Mouse (Mus musculus) erythroblast, adult 5-6 weeks (primary cell): ENCODE measurements around the gene L3mbtl2. TPM values are rescaled to one million over a fixed set of nuclear protein-coding genes. Genes with fewer than 3 reads are reported as not detected.

Source experiments
- ATAC-seq: replicated peaks from 2 replicates; pipeline ENCODE4 v1.8.0; 2016; ENCODE audit warnings: moderate number of reproducible peaks, mild to moderate bottlenecking, moderate TSS enrichment, inconsistent platforms; ENCODE audit not compliant: poor library complexity, low FRiP score, severe bottlenecking
- total RNA-seq, 2 experiments: library from RNA; stranded (forward) in 1 of 2; stranded (reverse) in 1 of 2; fragments of 150-400 nt in 1 of 2; fragments of 200-764, 138-1000 nt in 1 of 2; gene quantifications; 2 replicates each; pipeline versions ENCODE4 v1.2.3 to v1.2.4; 2015 to 2017; ENCODE audit warnings: low replicate concordance in 2 of 2

L3mbtl2 gene
- total RNA-seq, 2 experiments from 2014 or later, result 0.96 to 4.5 TPM

- no peak for ATAC-seq
These were observed 38.8 kb downstream of the L3mbtl2 start for GRCm38 (mm10) chr15:81702306-81703093.

GRCm38 (mm10) chr15:81703094-81703489, 39.4 kb downstream of the L3mbtl2 start:
- ATAC-seq, result no peak

DNA sequence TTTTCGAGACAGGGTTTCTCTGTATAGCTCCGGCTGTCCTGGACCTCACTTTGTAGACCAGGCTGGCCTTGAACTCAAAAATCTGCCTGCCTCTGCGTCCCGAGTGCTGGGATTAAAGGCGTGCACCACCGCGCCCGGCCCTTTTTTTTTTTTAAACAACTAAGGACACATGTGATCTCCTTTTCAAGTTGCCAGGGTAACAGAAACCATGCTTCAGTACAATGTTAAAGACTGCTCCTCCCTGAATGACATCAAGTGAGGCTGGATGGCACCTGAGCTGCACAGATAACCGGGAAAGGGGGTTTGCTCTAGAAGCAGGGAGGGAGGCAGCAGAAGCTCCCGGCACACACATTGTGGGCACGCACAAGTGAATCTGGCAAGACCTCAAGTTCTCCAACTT, 45.3 kb downstream of the L3mbtl2 start:
- no peak for ATAC-seq

GRCm38 (mm10) chr15:81709686-81710085, 46.0 kb downstream of the L3mbtl2 start:
- no peak for ATAC-seq

GRCm38 (mm10) chr15:81710801-81711200, 47.1 kb downstream of the L3mbtl2 start:
- ATAC-seq, result no peak

GRCm38 (mm10) chr15:81713742-81714141, 50.1 kb downstream of the L3mbtl2 start:
- ATAC-seq, result no peak

DNA sequence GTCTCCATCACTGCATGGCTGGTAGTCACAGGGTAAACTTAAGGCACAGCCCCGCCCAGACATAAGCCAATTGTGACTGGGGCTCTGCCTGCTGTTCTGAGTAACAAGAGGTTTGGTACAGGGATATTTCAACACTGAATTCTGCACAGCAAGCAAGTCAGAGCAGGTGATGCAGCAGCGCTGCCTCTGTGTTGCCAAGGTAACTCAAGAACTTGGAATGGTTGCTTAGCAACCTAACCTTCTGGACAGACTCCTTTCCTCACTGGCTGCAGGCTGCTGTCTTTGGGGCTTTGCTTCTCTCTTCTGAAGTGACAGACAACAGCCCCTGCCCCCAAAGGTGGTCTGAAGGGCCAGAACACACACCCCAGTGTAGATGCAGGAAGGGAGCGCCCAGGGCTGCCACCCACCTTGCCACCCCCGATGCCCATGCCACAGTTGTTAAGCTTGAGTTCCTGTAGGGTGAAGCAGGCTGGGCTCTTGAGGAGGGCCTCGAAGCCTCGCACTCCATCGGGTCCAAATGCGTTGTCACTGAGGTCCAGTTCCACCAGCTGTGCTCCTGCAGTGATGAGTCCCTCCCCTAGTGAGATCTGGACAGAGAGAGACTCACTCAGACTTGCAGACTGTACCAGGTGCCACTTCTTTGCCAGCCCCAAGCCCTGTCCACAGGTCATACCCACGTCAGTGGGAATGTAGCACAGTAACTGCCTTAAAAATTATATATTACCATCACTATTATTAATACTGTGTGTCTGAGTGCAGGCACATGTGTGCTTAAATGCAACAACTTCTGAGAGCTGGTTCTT, 54.8 kb downstream of the L3mbtl2 start:
- ATAC-seq, result no peak

GRCm38 (mm10) chr15:81719139-81719531, 55.4 kb downstream of the L3mbtl2 start:
- ATAC-seq, result no peak; the same call in 1 of the 2 replicates

- no peak for ATAC-seq
These were observed 58.7 kb downstream of the L3mbtl2 start for GRCm38 (mm10) chr15:81722361-81722760.

GRCm38 (mm10) chr15:81723653-81724052, 60.0 kb downstream of the L3mbtl2 start:
- ATAC-seq, result no peak

DNA sequence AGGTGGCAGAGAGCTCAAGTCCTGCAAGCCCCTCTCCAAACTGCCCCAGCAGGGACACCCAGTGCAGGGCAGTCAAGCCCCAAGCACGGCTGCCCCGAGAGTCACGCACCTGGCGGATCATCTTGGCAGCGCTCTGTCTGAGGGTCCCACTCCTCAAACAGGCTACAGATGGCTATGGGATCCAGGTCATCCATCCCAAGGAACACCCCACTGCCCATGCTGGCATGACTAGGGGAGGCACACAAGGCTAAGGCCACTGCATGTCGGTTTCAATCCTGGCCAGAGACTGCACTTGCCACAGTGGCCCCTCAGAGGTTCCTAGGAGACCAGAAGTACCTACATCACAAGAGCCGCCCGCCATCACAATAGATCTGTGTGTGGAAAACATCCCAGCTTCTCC, 62.3 kb downstream of the L3mbtl2 start:
- no peak for ATAC-seq

GRCm38 (mm10) chr15:81729241-81729791, 65.6 kb downstream of the L3mbtl2 start:
- peak; percentile 65 for ATAC-seq

- peak; percentile 96 for ATAC-seq
These were observed 66.3 kb downstream of the L3mbtl2 start for GRCm38 (mm10) chr15:81729792-81730635.

DNA sequence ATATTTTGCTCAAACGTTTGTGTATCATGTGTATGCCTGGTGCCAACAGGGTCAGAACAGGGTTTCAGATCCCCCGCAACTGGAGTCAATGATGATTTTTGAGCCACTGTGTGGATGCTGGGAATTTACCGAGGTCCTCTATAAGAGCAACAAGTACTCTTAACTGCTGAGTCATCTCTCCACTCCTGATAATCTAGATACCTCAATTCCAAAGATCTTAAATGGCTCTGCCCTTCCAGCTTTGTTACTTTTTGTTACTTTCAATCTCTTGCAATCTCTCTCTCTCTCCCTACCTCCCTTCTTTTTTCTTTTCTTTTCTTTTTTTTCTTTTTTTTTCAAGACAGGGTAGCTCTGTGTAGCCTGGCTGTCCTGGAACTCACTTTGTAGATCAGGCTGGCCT, 71.4 kb downstream of the L3mbtl2 start:
- no peak for ATAC-seq

Other genes starting within 250 kb of the L3mbtl2 start
- 52.7 and 66.1 TPM in 2 replicates for gene Rbx1, start 197.6 kb upstream of the L3mbtl2 start, total RNA-seq (2015; ENCODE audit: low replicate concordance)
- gene Rbx1, start 197.6 kb upstream of the L3mbtl2 start, total RNA-seq (2017; ENCODE audit: low replicate concordance), result 38.1 and 39.2 TPM in 2 replicates
- gene Ep300, start 78.5 kb upstream of the L3mbtl2 start, total RNA-seq (2015; ENCODE audit: low replicate concordance), result 177 and 234 TPM in 2 replicates
- 187 and 219 TPM in 2 replicates for gene Ep300, start 78.5 kb upstream of the L3mbtl2 start, total RNA-seq (2017; ENCODE audit: low replicate concordance)
- not detected in 2 replicates for gene Chadl, start 33.4 kb downstream of the L3mbtl2 start, total RNA-seq (2015; ENCODE audit: low replicate concordance)
- gene Chadl, start 33.4 kb downstream of the L3mbtl2 start, total RNA-seq (2017; ENCODE audit: low replicate concordance), result 0.14 TPM in 1 of 2 replicates, not detected in the other
- 2.5 and 3.1 TPM in 2 replicates for gene Zc3h7b, start 81.2 kb downstream of the L3mbtl2 start, total RNA-seq (2015; ENCODE audit: low replicate concordance)
- 2.0 and 4.2 TPM in 2 replicates for gene Zc3h7b, start 81.2 kb downstream of the L3mbtl2 start, total RNA-seq (2017; ENCODE audit: low replicate concordance)
- 8.3 and 19.4 TPM in 2 replicates for gene Rangap1, start 81.6 kb downstream of the L3mbtl2 start, total RNA-seq (2015; ENCODE audit: low replicate concordance)
- gene Rangap1, start 81.6 kb downstream of the L3mbtl2 start, total RNA-seq (2017; ENCODE audit: low replicate concordance), result 34.2 and 41.5 TPM in 2 replicates
- 0.38 and 2.3 TPM in 2 replicates for gene Tef, start 138.5 kb downstream of the L3mbtl2 start, total RNA-seq (2015; ENCODE audit: low replicate concordance)
- 0.98 and 2.0 TPM in 2 replicates for gene Tef, start 138.5 kb downstream of the L3mbtl2 start, total RNA-seq (2017; ENCODE audit: low replicate concordance)
- gene Tob2, start 194.9 kb downstream of the L3mbtl2 start, total RNA-seq (2015; ENCODE audit: low replicate concordance), result 6.3 and 9.6 TPM in 2 replicates
- gene Tob2, start 194.9 kb downstream of the L3mbtl2 start, total RNA-seq (2017; ENCODE audit: low replicate concordance), result 5.3 and 7.2 TPM in 2 replicates
- 29.7 and 33.0 TPM in 2 replicates for gene Phf5a, start 208.0 kb downstream of the L3mbtl2 start, total RNA-seq (2015; ENCODE audit: low replicate concordance)
- gene Phf5a, start 208.0 kb downstream of the L3mbtl2 start, total RNA-seq (2017; ENCODE audit: low replicate concordance), result 19.8 and 45.9 TPM in 2 replicates
- 16.3 and 37.8 TPM in 2 replicates for gene Aco2, start 208.4 kb downstream of the L3mbtl2 start, total RNA-seq (2015; ENCODE audit: low replicate concordance)
- gene Aco2, start 208.4 kb downstream of the L3mbtl2 start, total RNA-seq (2017; ENCODE audit: low replicate concordance), result 29.7 and 59.3 TPM in 2 replicates